Mouse (Mus musculus) heart, embryonic 13.5 days (tissue): ENCODE data around the gene Apobec2. TPM values are rescaled to one million over a fixed set of nuclear protein-coding genes. Genes with fewer than 3 reads are reported as not detected.

Experiments used
- ATAC-seq: fragments of 200-750 bp; cut with Nextera tagmentation; 2 replicates; pipeline ENCODE4 v1.8.0; 2017; ENCODE audit warnings: moderate TSS enrichment; ENCODE audit not compliant: insufficient number of reproducible peaks, low FRiP score, low TSS enrichment; ENCODE audit errors: extremely low read depth
- H3K27ac ChIP-seq: fragments of 300-500 bp; sonication (generic); replicated peaks from 2 replicates; pipeline ENCODE4 v1.5.1; 2015; ENCODE audit warnings: moderate library complexity, mild to moderate bottlenecking, inconsistent platforms
- H3K27me3 ChIP-seq: fragments of 300-500 bp; sonication (generic); replicated peaks from 2 replicates; pipeline ENCODE4 v1.6.1; 2015; ENCODE audit warnings: mild to moderate bottlenecking, inconsistent platforms
- H3K36me3 ChIP-seq: fragments of 300-500 bp; sonication (generic); 2 replicates; pipeline ENCODE4 v1.6.1; 2015; ENCODE audit warnings: mild to moderate bottlenecking, inconsistent platforms
- H3K4me1 ChIP-seq: fragments of 300-500 bp; sonication (generic); 2 replicates; pipeline ENCODE4 v1.6.1; 2015; ENCODE audit warnings: inconsistent platforms
- H3K4me2 ChIP-seq: fragments of 300-500 bp; sonication (generic); 2 replicates; pipeline ENCODE4 v1.6.1; 2015; ENCODE audit warnings: inconsistent platforms, mild to moderate bottlenecking, moderate library complexity
- H3K4me3 ChIP-seq: fragments of 300-500 bp; sonication (generic); 2 replicates; pipeline ENCODE4 v1.5.1; 2015; ENCODE audit warnings: moderate library complexity, mild to moderate bottlenecking, inconsistent platforms
- H3K9ac ChIP-seq: fragments of 300-500 bp; sonication (generic); 2 replicates; pipeline ENCODE4 v1.6.1; 2015; ENCODE audit warnings: inconsistent platforms, mild to moderate bottlenecking, moderate library complexity
- H3K9me3 ChIP-seq: fragments of 300-500 bp; sonication (generic); 2 replicates; pipeline ENCODE4 v1.6.1; 2016; ENCODE audit warnings: inconsistent platforms
- WGBS: fragments of 180-500 bp; shearing (Covaris S2); methylation state at CpG from one replicate; pipeline ENCODE4 v1.1.7; 2015; ENCODE audit warnings: mixed read lengths; 5-methylcytosine and 5-hydroxymethylcytosine counted together
- polyA plus RNA-seq: library from polyadenylated mRNA; unstranded; fragments of >200 nt; fragmentation: Nextera tagmentation; extraction: Ambion mirVana; gene quantifications from 2 replicates; pipeline ENCODE4 v1.2.1, GENCODE M21; 2015

Apobec2 gene
- polyA plus RNA-seq, 1 experiment from 2014 or later, result 182 TPM

- peaks cover 47% of the 10 kb centered on the region for H3K4me1 ChIP-seq
- H3K36me3 ChIP-seq, result peaks cover 18% of the 10 kb centered on the region
- H3K4me2 ChIP-seq, result peak overlapping the region; percentile 85
- H3K27me3 ChIP-seq, result no peaks in the 10 kb centered on the region
- peak overlapping the region; percentile 100 for H3K27ac ChIP-seq
- ATAC-seq, result no peak
- H3K9ac ChIP-seq, result peak overlapping the region; percentile 99
- H3K9me3 ChIP-seq, result no peaks in the 10 kb centered on the region
- peak overlapping the region; percentile 91 for H3K4me3 ChIP-seq
- WGBS, result 7% methylated on average over 8 of the region's 8 CpGs
These were observed 24.7 kb downstream of the Apobec2 start for GRCm38 (mm10) chr17:48407910-48408525.

- 48% methylated on average over 4 of the region's 4 CpGs for WGBS
- ATAC-seq, result no peak
- Histone ChIP-seq H3K4me1 (peaks cover 46% of the 10 kb centered on the region), H3K9ac (peak overlapping the region; percentile 99; the same call in 1 of the 2 replicates), H3K36me3 (peaks cover 11% of the 10 kb centered on the region; the same call in 1 of the 2 replicates), H3K9me3 (no peaks in the 10 kb centered on the region), H3K27ac (peak overlapping the region; percentile 100; the same call in 1 of the 2 replicates), H3K4me2 (peak overlapping the region; percentile 85), H3K4me3 (peak overlapping the region; percentile 91), H3K27me3 (no peaks in the 10 kb centered on the region)
These were observed 25.6 kb downstream of the Apobec2 start for GRCm38 (mm10) chr17:48407154-48407553.

GRCm38 (mm10) chr17:48404706-48405105, 28.0 kb downstream of the Apobec2 start:
- WGBS, result 52% methylated on average over 1 of the region's 1 CpGs
- no peak for ATAC-seq
- H3K27me3 ChIP-seq, result no peaks in the 10 kb centered on the region
- peaks cover 39% of the 10 kb centered on the region for H3K4me1 ChIP-seq
- peaks cover 14% of the 10 kb centered on the region for H3K36me3 ChIP-seq
- H3K9ac ChIP-seq, result no peak overlapping the region
- H3K4me3 ChIP-seq, result no peak overlapping the region
- H3K9me3 ChIP-seq, result no peaks in the 10 kb centered on the region
- H3K4me2 ChIP-seq, result no peak overlapping the region
- H3K27ac ChIP-seq, result no peak overlapping the region

GRCm38 (mm10) chr17:48403848-48404247, 28.9 kb downstream of the Apobec2 start:
- no peak overlapping the region for H3K4me3 ChIP-seq
- no peaks in the 10 kb centered on the region for H3K27me3 ChIP-seq
- ATAC-seq, result no peak
- no peaks in the 10 kb centered on the region for H3K9me3 ChIP-seq
- H3K4me2 ChIP-seq, result no peak overlapping the region
- WGBS, result 85% methylated on average over 2 of the region's 2 CpGs
- H3K27ac ChIP-seq, result no peak overlapping the region
- peaks cover 22% of the 10 kb centered on the region for H3K36me3 ChIP-seq
- H3K9ac ChIP-seq, result no peak overlapping the region
- peaks cover 39% of the 10 kb centered on the region for H3K4me1 ChIP-seq

- Histone ChIP-seq H3K27me3 (no peaks in the 10 kb centered on the region), H3K4me3 (no peak overlapping the region), H3K4me2 (no peak overlapping the region), H3K9me3 (no peaks in the 10 kb centered on the region), H3K4me1 (peaks cover 33% of the 10 kb centered on the region), H3K27ac (no peak overlapping the region), H3K9ac (no peak overlapping the region), H3K36me3 (peaks cover 33% of the 10 kb centered on the region)
- ATAC-seq, result no peak
- 93% methylated on average over 3 of the region's 3 CpGs for WGBS
These were observed 30.0 kb downstream of the Apobec2 start for GRCm38 (mm10) chr17:48402751-48403150.

- no peak overlapping the region for H3K9ac ChIP-seq
- H3K4me2 ChIP-seq, result no peak overlapping the region
- H3K4me1 ChIP-seq, result peaks cover 22% of the 10 kb centered on the region
- no peaks in the 10 kb centered on the region for H3K9me3 ChIP-seq
- no peak overlapping the region for H3K27ac ChIP-seq
- 85% methylated on average over 4 of the region's 4 CpGs for WGBS
- no peak for ATAC-seq
- no peak overlapping the region for H3K4me3 ChIP-seq
- H3K27me3 ChIP-seq, result no peaks in the 10 kb centered on the region
- H3K36me3 ChIP-seq, result peaks cover 44% of the 10 kb centered on the region
These were observed 31.0 kb downstream of the Apobec2 start for GRCm38 (mm10) chr17:48401710-48402109.

GRCm38 (mm10) chr17:48392616-48393015, 40.1 kb downstream of the Apobec2 start:
- Histone ChIP-seq H3K4me1 (no peaks in the 10 kb centered on the region), H3K36me3 (peaks cover 100% of the 10 kb centered on the region), H3K9me3 (no peaks in the 10 kb centered on the region), H3K9ac (no peak overlapping the region), H3K27ac (no peak overlapping the region), H3K4me3 (no peak overlapping the region), H3K27me3 (no peaks in the 10 kb centered on the region), H3K4me2 (no peak overlapping the region)
- no peak for ATAC-seq
- 94% methylated on average over 3 of the region's 3 CpGs for WGBS

GRCm38 (mm10) chr17:48391446-48391845, 41.3 kb downstream of the Apobec2 start:
- no peak overlapping the region for H3K9ac ChIP-seq
- ATAC-seq, result no peak
- H3K36me3 ChIP-seq, result peaks cover 100% of the 10 kb centered on the region
- no peaks in the 10 kb centered on the region for H3K4me1 ChIP-seq
- no peaks in the 10 kb centered on the region for H3K27me3 ChIP-seq
- 84% methylated on average over 5 of the region's 5 CpGs for WGBS
- H3K4me2 ChIP-seq, result no peak overlapping the region
- H3K9me3 ChIP-seq, result no peaks in the 10 kb centered on the region
- no peak overlapping the region for H3K4me3 ChIP-seq
- no peak overlapping the region for H3K27ac ChIP-seq

- Histone ChIP-seq H3K27ac (no peak overlapping the region), H3K9ac (no peak overlapping the region), H3K4me1 (no peaks in the 10 kb centered on the region), H3K4me2 (no peak overlapping the region), H3K4me3 (no peak overlapping the region), H3K36me3 (peaks cover 91% of the 10 kb centered on the region), H3K9me3 (no peaks in the 10 kb centered on the region), H3K27me3 (no peaks in the 10 kb centered on the region)
- 66% methylated on average over 5 of the region's 5 CpGs for WGBS
- no peak for ATAC-seq
These were observed 43.3 kb downstream of the Apobec2 start for GRCm38 (mm10) chr17:48389442-48389841.

- Histone ChIP-seq H3K4me1 (no peaks in the 10 kb centered on the region), H3K4me2 (no peak overlapping the region), H3K4me3 (no peak overlapping the region), H3K36me3 (peaks cover 83% of the 10 kb centered on the region), H3K27ac (no peak overlapping the region), H3K27me3 (no peaks in the 10 kb centered on the region), H3K9ac (no peak overlapping the region), H3K9me3 (no peaks in the 10 kb centered on the region)
- no peak for ATAC-seq
- 79% methylated on average over 2 of the region's 2 CpGs for WGBS
These were observed 44.1 kb downstream of the Apobec2 start for GRCm38 (mm10) chr17:48388666-48389065.

GRCm38 (mm10) chr17:48385786-48386461, 46.8 kb downstream of the Apobec2 start:
- no peak overlapping the region for H3K27ac ChIP-seq
- no peak overlapping the region for H3K4me3 ChIP-seq
- no peak overlapping the region for H3K4me2 ChIP-seq
- 78% methylated on average over 2 of the region's 2 CpGs for WGBS
- no peak overlapping the region for H3K9ac ChIP-seq
- ATAC-seq, result no peak
- H3K4me1 ChIP-seq, result no peaks in the 10 kb centered on the region
- peaks cover 55% of the 10 kb centered on the region for H3K36me3 ChIP-seq
- no peaks in the 10 kb centered on the region for H3K27me3 ChIP-seq
- H3K9me3 ChIP-seq, result no peaks in the 10 kb centered on the region

- H3K9ac ChIP-seq, result no peak overlapping the region
- H3K27me3 ChIP-seq, result no peaks in the 10 kb centered on the region
- H3K27ac ChIP-seq, result no peak overlapping the region
- no peak overlapping the region for H3K4me3 ChIP-seq
- no peaks in the 10 kb centered on the region for H3K9me3 ChIP-seq
- no peaks in the 10 kb centered on the region for H3K4me1 ChIP-seq
- no peak overlapping the region for H3K4me2 ChIP-seq
- no peak for ATAC-seq
- no peaks in the 10 kb centered on the region for H3K36me3 ChIP-seq
These were observed 53.7 kb downstream of the Apobec2 start for GRCm38 (mm10) chr17:48379050-48379449.
